Comparison of ENCODE assay signal across 21 mouse cellular contexts in genomic region chr11:4489207-4489606, GRCm38 (mm10). TPM values are rescaled to one million over a fixed set of nuclear protein-coding genes. Genes with fewer than 3 reads are reported as not detected.
"Had no signal": no experiment of that assay in that cellular context is flagged by ENCODE, and none has a peak within 500 bp of the region (broad histone marks: within the 10 kb centered on the region; RNA-seq: fewer than 3 reads in every experiment).

No protein-coding gene starts in this region.

- H3K27me3 ChIP-seq: midbrain, embryonic 12.5 days; midbrain, embryonic 15.5 days; neural tube, embryonic 13.5 days had no signal

- H3K4me3 ChIP-seq: layer of hippocampus, adult 2 months; midbrain, embryonic 12.5 days; midbrain, embryonic 15.5 days; myocyte; neural tube, embryonic 13.5 days had no signal

- H3K4me1 ChIP-seq: midbrain, embryonic 12.5 days; midbrain, embryonic 15.5 days had no signal

- ATAC-seq: intestine, postnatal 0 days; lung, postnatal 0 days; midbrain, embryonic 15.5 days had no signal

- DNase-seq: kidney, adult 2 months; kidney, postnatal 25 days; layer of hippocampus, adult 9-11 months; lung, embryonic 14.5 days; retina, postnatal 1 day; thymus, adult 18-20 months; thymus, postnatal 36 days had no signal

- H3K9me3 ChIP-seq: midbrain, embryonic 12.5 days; midbrain, embryonic 15.5 days; neural tube, embryonic 13.5 days had no signal

- H3K9ac ChIP-seq: lung, embryonic 14.5 days; midbrain, embryonic 12.5 days; midbrain, embryonic 15.5 days; neural tube, embryonic 13.5 days had no signal

- H3K27ac ChIP-seq: kidney, postnatal 0 days; macrophage; midbrain, embryonic 12.5 days; midbrain, embryonic 15.5 days; neural tube, embryonic 13.5 days had no signal

- H3K4me2 ChIP-seq: lung, embryonic 14.5 days; midbrain, embryonic 12.5 days; midbrain, embryonic 15.5 days; neural tube, embryonic 13.5 days had no signal

RNA-seq across cellular contexts. Expression of gene Hormad2, which starts 48.3 kb away (rescaled TPM):
- total RNA-seq: layer of hippocampus, adult 2 months; left cerebral cortex, adult 18-20 months; left cerebral cortex, postnatal 36 days; megakaryocyte, adult 5-6 weeks; monocyte, adult 5-6 weeks had no signal
- polyA plus RNA-seq: kidney, adult 2 months; macrophage; midbrain, embryonic 12.5 days; midbrain, embryonic 15.5 days; small intestine, adult 2 months had no signal
